Mouse (Mus musculus) liver, adult 2 months (tissue): ENCODE results near the gene Pim1. TPM values are rescaled to one million over a fixed set of nuclear protein-coding genes. Genes with fewer than 3 reads are reported as not detected.

Source experiments
- DNase-seq: peaks from one replicate; pipeline ENCODE4 v3.0.0-alpha.2; 2011; ENCODE audit warnings: low read depth, low spot score; ENCODE audit errors: extremely low read depth
- H3K27ac ChIP-seq: fragments of 200-500 bp; replicated peaks from 2 replicates; pipeline ENCODE4 v1.5.1; 2012; ENCODE audit warnings: low read depth, mild to moderate bottlenecking, control low read depth, inconsistent platforms, low read length; ENCODE audit not compliant: insufficient read depth
- H3K27me3 ChIP-seq: fragments of 200-500 bp; 2 replicates; pipeline ENCODE4 v1.6.1; 2012; ENCODE audit warnings: mild to moderate bottlenecking, moderate library complexity, low read length, inconsistent platforms; ENCODE audit not compliant: control insufficient read depth, insufficient read depth
- H3K36me3 ChIP-seq: fragments of 200-500 bp; 2 replicates; pipeline ENCODE4 v1.6.1; 2012; ENCODE audit warnings: low read length, inconsistent platforms; ENCODE audit not compliant: control insufficient read depth, insufficient read depth
- H3K4me1 ChIP-seq: fragments of 200-500 bp; 2 replicates; pipeline ENCODE4 v1.6.1; 2011; ENCODE audit warnings: low read length; ENCODE audit not compliant: control insufficient read depth, insufficient read depth
- H3K4me3 ChIP-seq: fragments of 200-500 bp; 2 replicates; pipeline ENCODE4 v1.5.1; 2011; ENCODE audit warnings: low read depth, mild to moderate bottlenecking, control low read depth, low read length, moderate library complexity; ENCODE audit not compliant: insufficient read depth
- H3K79me2 ChIP-seq: fragments of 200-500 bp; 2 replicates; pipeline ENCODE4 v1.6.1; 2012; ENCODE audit warnings: inconsistent platforms, mild to moderate bottlenecking, low read length, moderate library complexity; ENCODE audit not compliant: control insufficient read depth, insufficient read depth
- H3K9ac ChIP-seq: fragments of 200-500 bp; 2 replicates; pipeline ENCODE4 v1.6.1; 2012; ENCODE audit warnings: low read depth, mild to moderate bottlenecking, control low read depth, inconsistent platforms, low read length
- CTCF ChIP-seq: fragments of 200-500 bp; IDR thresholded peaks from 2 replicates; pipeline ENCODE4 v1.5.1; 2011; ENCODE audit warnings: low read depth, low read length, control low read depth
- POLR2A ChIP-seq: fragments of 200-500 bp; IDR thresholded peaks from 2 replicates; pipeline ENCODE4 v1.6.1; 2011; ENCODE audit warnings: low read length, control low read depth; ENCODE audit not compliant: insufficient read depth; ENCODE audit errors: extremely low read depth
- WGBS: fragments of 180-500 bp; shearing (Covaris S2); methylation state at CpG from one replicate; pipeline ENCODE4 v1.1.7; 2018; 5-methylcytosine and 5-hydroxymethylcytosine counted together
- polyA plus RNA-seq: library from polyadenylated mRNA; depleted of rRNA; stranded (reverse); fragments of >200 nt; gene quantifications from 2 replicates; pipeline ENCODE4 v1.2.3, GENCODE M21; 2012
- total RNA-seq: library from RNA; depleted of rRNA; stranded (reverse); fragments of >200 nt; gene quantifications from 2 replicates; pipeline ENCODE4 v1.2.3, GENCODE M21; 2014

Pim1 gene
- total and polyA plus RNA-seq, 2 experiments: 9.5 to 16.0 TPM

DNA sequence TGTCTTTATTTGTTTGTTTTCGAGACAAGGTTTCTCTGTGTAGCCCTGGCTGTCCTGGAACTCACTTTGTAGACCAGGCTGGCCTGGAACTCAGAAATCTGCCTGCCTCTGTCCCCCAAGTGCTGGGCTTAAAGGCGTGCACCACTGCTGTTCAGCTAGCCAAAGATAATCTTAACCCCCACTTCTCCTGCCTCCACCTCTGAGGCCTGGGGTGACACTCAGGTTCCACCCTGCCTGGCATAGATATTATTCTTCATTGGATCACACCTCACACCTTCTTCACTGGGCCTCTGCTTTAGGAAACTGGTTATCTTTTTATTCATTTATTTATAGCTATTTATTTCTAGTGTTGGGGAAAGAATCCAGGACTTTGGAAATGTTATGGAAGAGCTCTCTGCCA, 10.3 kb upstream of the Pim1 start:
- H3K4me1 ChIP-seq: peaks cover 2% of the 10 kb centered on the region; the same call in 1 of the 2 replicates
- WGBS: 86% methylated on average over 2 of the region's 2 CpGs
- H3K9ac ChIP-seq: no peak overlapping the region
- no peaks in the 10 kb centered on the region for H3K27me3 ChIP-seq
- H3K4me3 ChIP-seq: no peak overlapping the region
- H3K27ac ChIP-seq: no peak overlapping the region
- H3K79me2 ChIP-seq: no peaks in the 10 kb centered on the region
- no peaks in the 10 kb centered on the region for H3K36me3 ChIP-seq
- no peak for DNase-seq
- TF ChIP-seq POLR2A (no peak), CTCF (no peak)

DNA sequence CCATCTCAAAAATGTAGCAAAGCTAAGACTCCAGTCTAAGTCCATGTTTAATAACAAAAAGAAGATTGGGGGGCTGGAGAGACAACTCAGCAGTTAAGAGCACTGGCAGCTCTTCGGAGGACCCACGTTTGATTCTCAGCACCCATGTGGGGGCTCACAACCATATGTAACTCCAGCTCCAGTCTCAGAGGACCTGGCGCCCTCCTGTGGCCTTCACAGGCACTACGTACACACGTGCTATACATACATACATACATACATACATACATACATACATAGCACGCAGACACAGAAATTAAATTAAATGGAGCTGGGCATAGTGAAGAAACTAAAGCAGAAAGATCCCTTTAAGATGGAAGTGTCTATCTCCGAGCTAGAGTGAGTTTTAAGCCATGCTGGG, 7.9 kb upstream of the Pim1 start:
- Histone ChIP-seq H3K4me1 (peaks cover 10% of the 10 kb centered on the region), H3K4me3 (no peak overlapping the region), H3K27ac (no peak overlapping the region), H3K27me3 (no peaks in the 10 kb centered on the region), H3K79me2 (no peaks in the 10 kb centered on the region), H3K36me3 (no peaks in the 10 kb centered on the region), H3K9ac (no peak overlapping the region)
- DNase-seq: no peak
- TF ChIP-seq POLR2A: no peak
- TF ChIP-seq CTCF: peak; percentile 33; the same call in 1 of the 2 replicates
- WGBS: 96% methylated on average over 7 of the region's 7 CpGs

DNA sequence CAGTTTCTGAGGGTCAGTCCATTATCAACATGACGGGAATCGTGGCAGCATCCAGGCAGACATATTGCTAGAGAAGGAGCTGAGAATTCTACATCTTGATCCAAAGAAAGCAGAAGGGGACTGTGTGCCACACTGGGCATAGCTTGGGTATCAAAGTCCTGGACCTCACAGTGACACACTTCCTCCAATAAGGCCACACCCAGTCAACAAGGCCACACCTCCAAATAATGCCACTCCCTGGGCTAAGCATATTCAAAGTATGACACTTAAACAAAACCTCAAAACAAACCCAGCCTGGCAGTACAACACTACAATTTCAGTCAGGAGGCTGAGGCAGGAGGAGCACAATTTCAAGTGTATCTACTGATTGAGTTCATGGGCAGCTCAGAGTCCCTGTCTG, 7.3 kb upstream of the Pim1 start:
- no peak overlapping the region for H3K9ac ChIP-seq
- H3K79me2 ChIP-seq: no peaks in the 10 kb centered on the region
- H3K36me3 ChIP-seq: no peaks in the 10 kb centered on the region
- no peak overlapping the region for H3K27ac ChIP-seq
- no peak overlapping the region for H3K4me3 ChIP-seq
- WGBS: 100% methylated on average over 2 of the region's 2 CpGs
- peaks cover 13% of the 10 kb centered on the region for H3K4me1 ChIP-seq
- no peak for TF ChIP-seq POLR2A
- no peak for TF ChIP-seq CTCF
- H3K27me3 ChIP-seq: no peaks in the 10 kb centered on the region
- DNase-seq: no peak

DNA sequence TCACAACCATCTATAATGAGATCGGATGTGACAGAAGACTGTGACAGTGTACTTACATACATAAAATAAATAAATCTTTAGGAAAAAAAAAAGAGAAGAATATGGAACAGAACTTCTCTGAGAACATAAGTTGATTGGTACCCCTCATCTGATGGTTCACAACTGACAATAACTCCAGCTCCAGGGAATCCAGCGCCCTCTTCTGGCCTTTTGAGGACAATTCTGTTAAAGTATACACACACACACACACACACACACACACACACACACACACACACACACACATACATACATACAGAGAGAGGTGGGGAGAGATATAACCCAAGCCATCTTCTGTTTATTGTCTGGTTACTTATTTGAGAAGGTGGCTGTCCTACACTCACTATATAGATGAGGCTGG, 6.1 kb upstream of the Pim1 start:
- H3K4me1 ChIP-seq: peaks cover 13% of the 10 kb centered on the region
- WGBS: 93% methylated on average over 2 of the region's 2 CpGs
- H3K36me3 ChIP-seq: no peaks in the 10 kb centered on the region
- H3K27ac ChIP-seq: peak overlapping the region; percentile 12; the same call in 1 of the 2 replicates
- no peaks in the 10 kb centered on the region for H3K27me3 ChIP-seq
- H3K9ac ChIP-seq: no peak overlapping the region
- no peak overlapping the region for H3K4me3 ChIP-seq
- no peak for DNase-seq
- no peak for TF ChIP-seq POLR2A
- no peak for TF ChIP-seq CTCF
- H3K79me2 ChIP-seq: no peaks in the 10 kb centered on the region

DNA sequence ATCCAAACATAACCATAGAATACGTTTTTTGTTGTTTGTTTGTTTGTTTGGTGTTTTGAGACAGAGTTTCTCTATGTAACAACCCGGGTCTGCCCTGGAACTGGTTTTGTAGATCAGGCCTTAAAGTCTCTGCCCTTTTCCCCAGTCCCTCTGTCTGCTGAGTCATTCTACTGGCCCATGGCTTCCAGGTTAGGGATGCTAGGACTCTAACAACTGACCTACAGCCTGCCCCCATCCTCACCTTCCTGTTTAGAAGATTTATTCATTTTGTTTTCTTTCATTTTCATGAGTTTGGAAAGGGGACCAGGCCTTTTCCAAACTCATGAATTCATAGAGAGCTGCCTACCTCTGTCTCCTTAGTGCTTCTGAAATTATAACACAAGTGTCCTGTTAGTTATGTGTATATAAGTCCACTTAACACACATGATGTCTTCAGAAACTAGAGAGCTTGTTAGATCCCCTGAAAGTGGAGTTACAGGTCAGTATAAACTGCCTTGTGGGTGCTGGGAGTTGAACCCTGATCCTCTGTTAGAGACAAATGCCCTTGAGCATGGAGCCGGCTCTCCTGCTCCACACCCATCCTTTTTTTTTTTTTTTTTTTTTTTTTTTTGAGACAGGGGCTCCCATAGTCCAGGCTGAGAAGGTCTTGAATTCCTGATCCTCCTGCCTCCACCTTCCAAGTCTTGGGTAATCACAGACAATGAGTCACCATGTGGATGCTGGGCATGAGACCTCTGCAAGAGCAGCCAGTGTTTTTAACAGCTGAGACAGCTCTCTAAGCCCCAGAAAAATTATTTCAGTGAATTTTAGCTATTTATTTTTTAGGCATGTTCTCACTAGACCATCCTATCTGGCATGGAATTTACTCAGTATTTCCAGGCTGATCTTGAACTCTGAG, 5.0 kb upstream of the Pim1 start:
- Histone ChIP-seq H3K4me1 (peaks cover 13% of the 10 kb centered on the region), H3K27me3 (no peaks in the 10 kb centered on the region), H3K79me2 (no peaks in the 10 kb centered on the region; the same call in 1 of the 2 replicates), H3K36me3 (no peaks in the 10 kb centered on the region), H3K27ac (peak overlapping the region; percentile 60), H3K4me3 (no peak overlapping the region), H3K9ac (no peak overlapping the region)
- WGBS: 27% methylated on average over 3 of the region's 3 CpGs
- TF ChIP-seq POLR2A (no peak), CTCF (no peak)
- peak; percentile 69 for DNase-seq
